Mouse (Mus musculus): ENCODE results near the gene Bpifa1.
"Not testable (repeated sequence)": the region's sequence is repeated elsewhere in the genome, so short reads cannot be mapped to it uniquely, and the experiment has no call there.

Gene Bpifa1

DNA sequence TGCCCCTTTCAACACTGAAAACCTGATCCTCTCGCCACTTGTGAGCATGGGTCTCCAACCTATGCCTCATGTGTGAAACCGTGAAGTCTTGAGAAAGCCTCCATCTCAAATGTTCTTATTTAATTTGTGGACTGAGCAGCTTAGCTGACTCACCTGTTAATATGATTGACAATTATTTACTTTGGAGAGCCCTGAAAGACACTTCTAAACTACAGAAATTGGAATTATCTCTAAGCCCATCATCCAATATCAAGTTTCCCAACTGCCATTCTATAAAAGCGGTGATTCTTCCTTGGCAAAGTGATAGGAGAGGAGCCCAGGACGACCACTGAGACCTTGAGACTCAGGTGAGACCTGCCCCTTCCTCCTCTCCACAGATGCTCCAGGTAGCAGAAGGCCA lies at the start of gene Bpifa1:
TSS of gene Bpifa1 (plus strand) at position 301 of the 400 bp plus-strand sequence.
- no peak for DNase-seq (ENCODE audit: extremely low read depth, insufficient read length, low spot score)

DNA sequence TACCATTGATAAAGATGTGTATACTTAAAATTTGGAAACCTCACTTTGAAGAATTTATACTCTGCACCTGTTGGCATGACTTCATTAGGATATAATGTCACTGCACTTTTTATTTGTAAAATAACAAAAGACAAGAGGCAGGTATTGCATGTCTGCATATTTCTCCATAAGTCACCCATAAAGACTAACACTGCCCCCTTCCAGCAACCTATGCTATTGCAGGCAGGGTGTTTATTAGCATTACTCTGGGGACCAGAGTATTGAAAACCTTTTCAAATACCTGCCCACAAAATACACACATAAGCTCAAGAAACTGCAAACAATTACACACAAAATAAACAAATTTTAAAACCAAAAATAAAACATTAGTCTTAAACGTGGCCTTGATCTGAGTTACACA lies 44.9 kb upstream of the Bpifa1 start:
- no peak for DNase-seq (ENCODE audit: extremely low read depth, insufficient read length, low spot score)

DNA sequence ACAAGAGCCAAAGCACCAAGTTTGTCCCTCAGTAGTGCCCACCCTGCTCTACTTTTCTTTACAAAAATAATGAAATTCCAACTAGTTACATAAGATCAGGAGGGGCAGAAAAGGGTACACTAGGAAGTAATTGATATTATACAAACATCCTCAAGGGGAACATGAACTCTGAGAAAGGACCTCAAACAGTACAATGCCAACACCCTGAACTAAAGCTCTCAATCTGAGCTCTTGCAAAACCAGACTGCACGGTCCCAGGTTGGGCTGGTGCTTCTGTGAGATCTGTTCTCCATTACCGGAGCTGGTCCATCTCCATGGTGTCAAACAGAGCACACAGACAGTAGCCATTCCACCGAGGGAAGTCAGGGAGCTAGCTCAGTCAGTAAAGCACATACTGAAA lies 25.3 kb upstream of the Bpifa1 start:
- DNase-seq (ENCODE audit: extremely low read depth, insufficient read length, low spot score), result no peak

DNA sequence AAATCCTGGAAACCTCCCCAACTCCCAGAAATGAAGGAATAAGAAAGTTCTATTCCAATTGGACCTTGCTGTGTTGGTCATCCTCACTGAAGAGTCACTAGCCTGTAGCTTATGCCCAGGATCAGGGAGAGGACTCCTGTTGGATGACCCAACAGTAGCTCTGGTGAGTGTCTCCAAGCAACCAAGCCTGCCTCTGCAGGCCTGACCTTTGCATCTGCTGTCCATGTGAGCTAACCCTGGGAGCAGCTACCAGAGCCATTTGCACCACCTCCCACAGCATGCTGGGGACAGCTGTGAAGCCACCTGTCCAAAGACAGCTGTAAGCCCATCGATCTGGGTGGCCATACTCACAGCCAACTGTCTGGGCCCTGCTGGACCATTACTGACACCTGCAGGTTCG lies 12.6 kb upstream of the Bpifa1 start, which contains the start of gene Bpifa3:
TSS of gene Bpifa3 (plus strand) at position 217 of the 400 bp plus-strand sequence.
- no peak for DNase-seq (ENCODE audit: extremely low read depth, insufficient read length, low spot score)

DNA sequence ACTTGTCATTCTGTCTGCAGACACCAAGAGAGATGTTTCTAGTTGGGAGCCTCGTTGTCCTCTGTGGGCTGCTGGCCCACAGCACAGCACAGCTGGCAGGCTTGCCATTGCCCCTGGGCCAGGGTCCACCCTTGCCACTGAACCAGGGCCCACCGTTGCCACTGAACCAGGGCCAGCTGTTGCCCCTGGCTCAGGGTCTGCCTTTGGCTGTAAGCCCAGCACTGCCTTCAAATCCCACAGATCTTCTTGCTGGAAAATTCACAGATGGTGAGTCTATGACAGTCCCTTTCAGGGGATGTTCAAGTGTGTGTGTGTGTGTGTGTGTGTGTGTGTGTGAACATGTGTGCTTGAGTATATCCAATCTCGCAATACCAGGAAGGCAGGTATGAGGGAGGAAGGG lies 1.1 kb downstream of the Bpifa1 start:
- no peak for DNase-seq (ENCODE audit: extremely low read depth, insufficient read length, low spot score)

DNA sequence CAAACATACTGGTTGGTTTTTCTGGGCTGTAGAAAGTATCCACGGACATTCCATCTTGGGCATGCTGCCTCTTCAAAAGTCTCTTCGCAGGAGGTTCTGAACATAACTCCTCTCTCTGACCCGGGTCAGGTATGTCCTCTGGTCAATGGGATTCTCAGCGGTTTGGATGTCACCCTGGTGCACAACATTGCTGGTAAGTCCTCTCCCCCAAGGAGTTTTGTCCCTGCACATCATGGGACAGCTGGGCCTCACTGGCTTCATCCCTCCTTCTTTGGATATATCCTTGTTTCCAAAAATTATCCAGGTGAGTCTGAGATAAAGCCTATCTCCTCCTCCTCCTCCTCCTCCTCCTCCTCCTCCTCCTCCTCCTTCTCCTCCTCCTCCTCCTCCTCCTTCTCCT lies 4.8 kb downstream of the Bpifa1 start:
- DNase-seq (ENCODE audit: extremely low read depth, insufficient read length, low spot score), result no peak

DNA sequence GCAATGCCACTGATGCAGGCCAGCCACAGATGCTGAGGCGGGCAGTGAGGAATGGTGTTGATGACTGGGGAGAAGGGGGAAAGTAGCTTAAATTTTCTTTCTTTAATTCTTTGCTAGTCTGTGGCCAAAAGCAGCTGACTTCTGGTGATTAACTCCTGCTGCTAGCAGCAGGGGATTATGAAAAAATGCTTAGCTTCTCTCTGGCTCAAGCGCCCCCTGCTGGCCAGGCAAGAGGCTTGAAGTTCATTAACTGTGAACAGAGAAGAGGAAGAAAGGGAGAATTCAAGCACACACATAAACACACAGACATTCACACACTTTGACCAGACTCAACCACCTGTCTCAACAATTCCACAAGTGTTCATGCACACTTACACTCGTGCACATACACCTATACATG lies 15.8 kb downstream of the Bpifa1 start:
- DNase-seq (ENCODE audit: extremely low read depth, insufficient read length, low spot score), result no peak

DNA sequence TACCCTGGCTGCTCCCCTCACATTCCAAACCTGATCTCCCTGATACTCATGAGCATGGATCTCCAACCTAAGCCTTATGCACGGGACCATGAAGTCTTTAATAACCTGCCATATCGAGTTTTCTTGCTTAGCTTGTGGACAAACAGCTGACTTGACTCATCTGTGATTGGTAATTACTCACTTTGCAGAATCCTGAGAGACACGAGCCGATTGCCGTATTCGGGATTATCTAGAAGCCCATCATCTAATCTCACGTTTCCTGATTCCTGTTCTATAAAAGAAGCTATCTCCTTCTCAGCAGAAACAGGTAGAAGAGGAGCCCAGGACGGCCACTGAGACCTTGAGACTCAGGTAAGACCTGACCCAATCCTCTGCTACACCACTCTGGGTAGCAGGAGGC lies 19.6 kb downstream of the Bpifa1 start, which contains the start of gene Bpifa5:
TSS of gene Bpifa5 (plus strand) at position 301 of the 400 bp plus-strand sequence.
- no peak for DNase-seq (ENCODE audit: extremely low read depth, insufficient read length, low spot score)

DNA sequence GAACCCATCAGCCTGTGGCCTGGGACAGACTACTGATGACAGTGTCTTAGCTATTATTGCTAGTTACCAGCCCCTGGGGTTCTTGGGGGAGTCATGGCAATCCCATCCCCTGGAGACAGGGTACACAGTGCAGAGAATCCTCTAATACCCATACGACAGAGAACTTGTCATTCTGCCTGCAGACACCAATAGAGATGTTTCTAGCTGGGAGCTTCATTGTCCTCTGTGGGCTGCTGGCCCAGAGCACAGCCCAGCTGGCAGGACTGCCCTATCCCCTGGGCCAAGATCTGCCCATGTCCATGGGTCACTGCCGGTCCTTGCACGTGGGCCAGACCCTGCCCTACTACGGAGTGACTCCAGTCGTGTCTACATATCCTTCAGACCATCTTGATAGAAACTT lies 20.6 kb downstream of the Bpifa1 start:
- no peak for DNase-seq (ENCODE audit: extremely low read depth, insufficient read length, low spot score)

DNA sequence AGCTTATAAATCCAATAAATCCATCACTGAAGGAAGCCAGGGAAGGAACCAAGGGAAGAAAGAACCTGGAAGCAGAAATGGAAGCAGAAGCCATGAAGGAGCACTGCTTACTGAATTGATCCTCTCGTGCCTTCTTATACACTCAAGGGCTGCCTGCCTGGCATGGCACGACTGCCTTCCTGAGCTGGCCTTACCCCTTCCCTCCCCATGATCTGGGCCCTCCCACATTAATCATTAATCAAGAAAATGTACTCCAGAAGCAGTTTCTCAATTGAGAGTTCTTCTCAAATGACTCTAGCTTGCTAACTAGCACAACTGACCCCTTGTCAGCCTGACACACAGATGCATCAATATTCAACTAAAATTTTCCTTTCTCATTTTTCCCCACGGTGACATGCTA lies 26.5 kb downstream of the Bpifa1 start:
- DNase-seq (ENCODE audit: extremely low read depth, insufficient read length, low spot score), result no peak

DNA sequence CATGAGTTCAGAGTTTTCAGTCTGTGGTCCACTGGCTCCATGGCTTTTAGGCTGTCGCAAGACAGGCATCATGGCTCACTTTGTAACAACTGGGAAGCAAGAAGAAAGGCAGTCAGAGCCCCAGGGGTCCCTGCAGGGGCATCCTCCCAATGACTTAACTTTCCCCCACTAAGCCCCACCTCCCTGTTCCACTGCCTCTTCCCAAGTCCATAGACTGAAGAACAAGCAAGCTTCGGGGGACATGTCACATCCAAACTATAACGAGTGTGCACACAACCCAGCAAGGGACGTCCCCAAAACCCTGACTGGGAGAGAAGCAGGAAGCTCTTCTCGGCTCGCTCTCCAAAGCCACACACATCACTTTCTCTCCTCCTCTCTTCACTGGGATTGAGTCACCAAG lies 28.9 kb downstream of the Bpifa1 start:
- DNase-seq (ENCODE audit: extremely low read depth, insufficient read length, low spot score), result no peak

DNA sequence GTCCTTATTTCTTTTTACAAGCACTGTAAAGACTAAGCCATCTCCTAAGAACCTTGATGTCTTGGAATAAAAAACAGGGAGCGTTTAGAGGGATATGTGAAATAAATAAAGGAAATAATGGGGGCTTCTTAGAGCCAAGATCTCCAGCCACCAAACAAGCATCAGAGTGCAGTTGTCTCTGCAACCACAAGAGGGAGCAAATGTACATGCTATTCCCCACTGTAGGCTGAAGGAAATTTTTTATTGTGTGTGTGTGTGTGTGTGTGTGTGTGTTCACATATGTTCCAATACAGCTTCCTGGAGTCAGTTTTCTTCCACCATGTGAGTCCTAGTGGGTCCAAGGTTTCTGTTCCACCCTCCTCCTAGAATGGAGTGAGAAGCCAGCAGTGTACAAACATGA lies 30.6 kb downstream of the Bpifa1 start:
- DNase-seq (ENCODE audit: extremely low read depth, insufficient read length, low spot score), result no peak

DNA sequence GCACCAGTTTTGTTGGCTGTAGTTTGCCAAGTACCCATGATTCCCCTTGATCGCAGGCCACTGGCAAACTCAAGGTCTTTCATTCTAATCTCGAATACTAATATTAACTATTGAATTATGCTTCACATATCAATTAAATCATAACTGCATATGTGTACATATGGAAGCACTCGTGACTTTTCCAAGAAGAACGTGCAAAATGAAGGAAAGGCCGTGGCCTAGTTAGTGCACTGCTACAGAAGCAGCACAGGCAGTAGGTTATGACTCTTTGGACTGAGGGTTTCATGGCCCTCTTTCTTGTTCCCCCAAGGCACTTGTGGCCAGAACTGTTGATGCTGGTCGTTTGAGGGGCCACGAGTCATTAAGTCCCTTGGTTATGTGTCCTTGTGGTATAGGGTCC lies 39.2 kb downstream of the Bpifa1 start:
- not testable (repeated sequence) for DNase-seq (ENCODE audit: extremely low read depth, insufficient read length, low spot score)

DNA sequence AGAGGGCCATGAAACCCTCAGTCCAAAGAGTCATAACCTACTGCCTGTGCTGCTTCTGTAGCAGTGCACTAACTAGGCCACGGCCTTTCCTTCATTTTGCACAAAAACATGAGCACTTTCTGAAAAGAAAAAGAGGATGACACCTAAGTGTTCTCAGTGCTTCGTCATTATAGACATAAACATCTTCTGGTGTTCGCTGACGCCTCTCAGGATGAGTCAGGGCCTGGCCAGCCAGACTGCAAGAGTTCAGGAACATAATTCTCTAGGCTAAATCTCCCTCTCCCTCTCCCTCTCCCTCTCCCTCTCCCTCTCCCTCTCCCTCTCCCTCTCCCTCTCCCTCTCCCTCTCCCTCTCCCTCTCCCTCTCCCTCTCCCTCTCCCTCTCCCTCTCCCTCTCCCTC lies 40.4 kb downstream of the Bpifa1 start:
- not testable (repeated sequence) for DNase-seq (ENCODE audit: extremely low read depth, insufficient read length, low spot score)

DNA sequence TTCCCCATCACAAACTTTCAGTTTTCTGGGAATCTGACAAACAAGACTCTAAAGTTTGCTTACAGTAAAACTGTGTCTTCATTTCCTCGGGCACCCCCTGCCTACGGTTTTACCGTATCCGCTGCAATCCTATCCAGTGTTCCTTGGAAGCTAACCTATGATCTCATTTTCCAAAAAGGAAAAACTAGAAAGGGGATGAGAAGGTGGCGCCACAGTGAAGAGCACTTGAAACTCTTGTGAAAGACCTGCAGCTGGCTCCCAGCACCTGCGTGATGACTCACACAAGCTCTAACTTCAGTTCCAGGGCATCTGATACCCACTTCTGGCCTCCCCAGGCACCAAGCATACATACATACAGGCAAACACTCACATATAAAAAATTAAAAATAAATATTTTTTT lies 42.6 kb downstream of the Bpifa1 start:
- DNase-seq (ENCODE audit: extremely low read depth, insufficient read length, low spot score), result no peak

DNA sequence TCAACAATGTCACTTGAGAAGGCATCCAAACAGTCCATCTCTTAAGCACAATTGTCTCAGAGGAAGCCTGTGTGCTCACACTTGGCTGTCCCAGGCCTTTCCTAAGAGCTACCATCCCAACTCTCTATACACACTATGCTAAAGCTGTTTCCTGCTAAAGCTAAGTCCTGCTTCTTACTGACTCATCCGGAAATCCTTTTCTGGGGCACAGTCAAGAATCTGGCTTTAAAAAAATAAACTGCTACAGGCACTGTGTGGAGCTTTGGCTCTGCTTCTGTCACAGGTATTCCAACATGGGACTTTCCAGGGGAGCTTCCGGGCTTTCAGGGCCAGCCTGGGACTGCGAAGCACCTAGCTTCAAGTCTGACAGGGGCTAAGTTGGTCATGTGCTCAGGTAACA lies 43.1 kb downstream of the Bpifa1 start:
- no peak for DNase-seq (ENCODE audit: extremely low read depth, insufficient read length, low spot score)

DNA sequence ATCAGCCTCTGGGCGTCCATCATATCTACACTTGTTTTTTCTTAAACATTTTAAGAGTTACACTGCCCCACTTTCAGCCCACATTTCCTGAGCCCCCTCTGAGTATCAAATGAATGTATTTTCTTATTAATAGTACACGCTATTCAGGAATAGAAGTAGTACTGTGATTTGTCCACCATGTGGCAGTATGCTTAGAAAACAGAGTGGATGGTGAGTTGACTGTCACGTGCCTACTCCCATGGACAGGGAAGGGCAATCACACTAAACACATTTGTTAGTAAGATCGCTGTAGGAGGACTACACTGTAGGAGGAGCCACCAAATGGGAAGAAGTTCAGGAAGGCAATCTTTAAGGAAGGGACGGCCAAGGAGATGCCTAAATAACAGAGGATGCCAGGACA lies 44.8 kb downstream of the Bpifa1 start:
- DNase-seq (ENCODE audit: extremely low read depth, insufficient read length, low spot score), result no peak

DNA sequence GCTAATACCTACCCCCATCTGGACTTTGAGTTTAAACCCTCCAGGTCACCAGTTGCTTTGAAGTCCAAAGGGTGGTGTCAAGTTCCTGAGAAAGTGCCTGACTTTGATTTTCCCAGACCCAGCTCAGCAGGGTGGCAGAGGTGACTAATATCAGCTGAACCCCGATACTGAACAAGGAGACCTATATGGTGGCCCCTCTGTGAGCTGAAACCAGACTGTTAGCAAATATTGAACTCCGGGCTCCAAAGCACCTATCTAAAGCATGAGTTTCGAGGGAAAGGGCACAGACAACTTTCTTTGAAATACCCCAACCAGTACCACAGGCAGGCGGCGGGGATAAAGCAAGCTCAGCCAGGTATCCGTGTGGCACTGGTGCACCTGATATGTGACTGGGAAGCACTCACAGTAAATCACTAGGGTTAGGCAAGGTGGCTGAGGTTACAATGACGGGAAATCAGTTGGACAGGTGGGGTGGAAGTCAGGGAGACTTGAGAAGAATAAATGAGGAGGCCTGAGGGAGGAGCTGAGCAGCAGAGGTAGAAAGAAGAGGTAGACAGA lies 47.3 kb downstream of the Bpifa1 start:
- DNase-seq (ENCODE audit: extremely low read depth, insufficient read length, low spot score), result no peak

DNA sequence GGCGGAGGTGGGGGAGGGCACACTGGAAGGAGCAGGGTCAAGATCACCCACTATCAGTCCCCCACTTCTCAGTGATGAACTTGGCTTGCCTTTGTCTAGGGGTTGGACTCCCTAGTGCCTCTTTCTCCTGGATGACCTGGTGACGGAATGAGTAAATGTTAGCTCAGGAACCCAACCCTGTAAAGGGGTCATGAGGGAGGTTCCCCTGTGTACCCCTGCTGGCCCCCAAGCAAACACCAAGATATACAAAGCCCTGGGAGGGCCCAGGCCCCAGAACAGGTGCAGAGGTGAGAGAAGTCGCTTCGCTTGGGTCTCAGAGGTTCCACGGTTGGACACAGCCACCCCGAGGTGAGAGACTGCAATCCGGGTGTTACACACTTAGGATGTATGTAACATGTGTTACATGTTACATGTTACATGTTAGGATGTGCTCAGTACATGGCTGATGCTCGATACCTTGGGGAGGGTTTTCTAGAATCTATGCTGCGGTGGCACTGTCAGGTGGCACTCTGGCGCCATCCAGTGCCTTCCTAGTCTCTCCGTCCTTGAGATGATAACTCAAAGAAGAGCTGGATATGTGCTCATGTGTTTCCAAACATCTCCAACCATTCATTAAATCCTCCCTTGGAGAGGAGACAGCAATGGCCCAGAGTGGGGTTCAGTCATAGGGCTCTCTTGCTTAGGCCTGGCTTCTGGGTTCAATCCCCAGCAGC lies 48.0 kb downstream of the Bpifa1 start, which contains the start of gene Bpifb1:
TSS of gene Bpifb1 (plus strand) at position 273 of the 713 bp plus-strand sequence.
- no peak for DNase-seq (ENCODE audit: extremely low read depth, insufficient read length, low spot score)

DNA sequence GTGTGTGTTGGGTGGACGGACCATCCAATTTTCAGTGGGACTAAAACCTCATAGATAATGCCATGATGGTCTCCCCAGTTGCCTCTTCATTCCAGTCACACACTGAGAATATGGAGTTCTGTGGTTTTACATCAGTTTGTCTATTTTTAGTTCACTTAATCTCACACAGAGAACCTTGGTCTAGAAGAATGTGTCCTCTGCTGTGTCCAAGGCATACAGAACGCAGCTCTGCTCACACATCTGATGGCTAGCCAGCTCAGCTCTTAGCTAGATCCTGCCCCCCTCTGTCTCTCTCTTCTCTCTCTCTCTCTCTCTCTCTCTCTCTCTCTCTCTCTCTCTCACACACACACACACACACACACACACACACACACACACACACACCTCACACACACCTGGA lies 49.5 kb downstream of the Bpifa1 start:
- DNase-seq (ENCODE audit: extremely low read depth, insufficient read length, low spot score), result no peak

DNA sequence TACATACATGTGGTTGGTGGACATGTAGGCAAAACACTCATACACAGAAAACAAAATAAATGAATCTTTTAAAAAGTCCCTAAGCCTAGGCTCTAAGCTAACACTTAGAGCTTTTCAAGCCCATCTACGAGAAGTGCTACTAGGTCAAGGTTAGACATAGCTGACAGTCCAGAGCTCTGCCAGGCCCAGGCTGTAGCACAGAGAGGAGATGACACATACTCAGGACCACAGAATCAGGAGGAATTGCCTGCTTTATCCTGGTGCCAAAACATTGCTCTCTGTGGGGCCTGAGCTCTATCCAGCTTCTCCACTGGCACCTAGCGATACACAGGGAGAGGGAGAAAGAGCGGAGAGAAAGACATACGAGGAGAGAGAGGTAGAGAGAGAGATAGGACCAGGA lies 50.4 kb downstream of the Bpifa1 start:
- no peak for DNase-seq (ENCODE audit: extremely low read depth, insufficient read length, low spot score)

DNA sequence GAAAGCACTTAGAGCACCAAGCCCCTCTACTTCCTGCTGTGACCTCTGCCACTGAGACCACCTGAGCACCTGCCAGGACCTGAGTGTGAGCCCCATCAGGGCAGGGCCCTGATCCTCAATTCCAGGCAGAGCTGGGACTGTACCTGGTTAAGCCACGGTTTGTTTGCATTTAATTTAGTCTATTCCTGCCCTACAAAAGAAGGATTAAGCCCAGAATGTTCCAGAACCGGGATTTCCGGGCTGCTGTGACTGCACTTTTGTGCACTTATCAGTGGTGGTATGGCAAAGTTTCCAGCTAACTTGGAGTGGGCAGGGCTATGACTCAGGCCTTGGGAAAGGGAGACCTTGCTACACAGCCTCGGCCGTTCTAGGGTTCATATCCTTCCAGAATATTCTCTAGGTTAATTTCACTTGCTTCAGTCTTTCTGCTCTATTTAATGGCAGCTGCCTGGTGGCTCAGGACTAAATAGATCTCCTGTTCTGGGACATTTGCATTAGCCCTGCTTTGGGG lies 51.4 kb downstream of the Bpifa1 start:
- no peak for DNase-seq (ENCODE audit: extremely low read depth, insufficient read length, low spot score)
